Mouse (Mus musculus) heart, embryonic 10.5 days (tissue): ENCODE results near the gene Kctd5. TPM values are rescaled to one million over a fixed set of nuclear protein-coding genes. Genes with fewer than 3 reads are reported as not detected.

Experiments
- DNase-seq: peaks from one replicate; pipeline ENCODE4 v3.0.0-alpha.2; 2017; ENCODE audit warnings: low spot score
- H3K27ac ChIP-seq: fragments of 300-500 bp; sonication (generic); 2 replicates; pipeline ENCODE4 v1.5.1; 2016; ENCODE audit warnings: mild to moderate bottlenecking
- H3K27me3 ChIP-seq: fragments of 300-500 bp; sonication (generic); 2 replicates; pipeline ENCODE4 v1.6.1; 2016; ENCODE audit warnings: mild to moderate bottlenecking; ENCODE audit not compliant: poor library complexity, insufficient read depth, severe bottlenecking
- H3K36me3 ChIP-seq: fragments of 300-500 bp; sonication (generic); 2 replicates; pipeline ENCODE4 v1.6.1; 2016; ENCODE audit warnings: mild to moderate bottlenecking, moderate library complexity
- H3K4me1 ChIP-seq: fragments of 300-500 bp; sonication (generic); 2 replicates; pipeline ENCODE4 v1.6.1; 2016; ENCODE audit warnings: mild to moderate bottlenecking
- H3K4me3 ChIP-seq: fragments of 300-500 bp; sonication (generic); 2 replicates; pipeline ENCODE4 v1.5.1; 2016; ENCODE audit warnings: mild to moderate bottlenecking, moderate library complexity
- H3K9me3 ChIP-seq: fragments of 300-500 bp; sonication (generic); 2 replicates; pipeline ENCODE4 v1.6.1; 2016; ENCODE audit warnings: mild to moderate bottlenecking, moderate library complexity
- WGBS: fragments of 180-500 bp; shearing (Covaris S2); methylation state at CpG from one replicate; pipeline ENCODE4 v1.1.7; 2016; 5-methylcytosine and 5-hydroxymethylcytosine counted together
- polyA plus RNA-seq: library from polyadenylated mRNA; unstranded; fragments of >200 nt; fragmentation: Nextera tagmentation; extraction: Ambion mirVana; gene quantifications from 2 replicates; pipeline ENCODE4 v1.2.1, GENCODE M21; 2016

Gene Kctd5
- polyA plus RNA-seq, 1 experiment from 2014 or later: 71.8 TPM

GRCm38 (mm10) chr17:24062459-24063155, 10.7 kb downstream of the Kctd5 start:
- no peak overlapping the region for H3K4me3 ChIP-seq
- DNase-seq: no peak
- no peaks in the 10 kb centered on the region for H3K9me3 ChIP-seq
- H3K4me1 ChIP-seq: 0 out of 2 replicates have a peak, but pooled peaks cover 7% of the 10 kb centered on the region
- H3K36me3 ChIP-seq: peaks cover 75% of the 10 kb centered on the region
- 71% methylated on average over 4 of the region's 4 CpGs for WGBS
- H3K27me3 ChIP-seq: no peaks in the 10 kb centered on the region
- H3K27ac ChIP-seq: no peak overlapping the region

- no peak for DNase-seq
- no peak overlapping the region for H3K4me3 ChIP-seq
- H3K27ac ChIP-seq: no peak overlapping the region
- H3K4me1 ChIP-seq: 0 out of 2 replicates have a peak, but pooled peaks cover 5% of the 10 kb centered on the region
- H3K36me3 ChIP-seq: peaks cover 91% of the 10 kb centered on the region
- H3K27me3 ChIP-seq: no peaks in the 10 kb centered on the region
- 90% methylated on average over 5 of the region's 5 CpGs for WGBS
- H3K9me3 ChIP-seq: no peaks in the 10 kb centered on the region
Observed at GRCm38 (mm10) chr17:24057730-24058245, 15.5 kb downstream of the Kctd5 start.

- WGBS: 92% methylated on average over 14 of the region's 14 CpGs
- Histone ChIP-seq H3K27me3 (no peaks in the 10 kb centered on the region), H3K4me1 (no peaks in the 10 kb centered on the region), H3K9me3 (no peaks in the 10 kb centered on the region), H3K36me3 (peaks cover 93% of the 10 kb centered on the region), H3K4me3 (no peak overlapping the region), H3K27ac (no peak overlapping the region)
- no peak for DNase-seq
Observed at GRCm38 (mm10) chr17:24056636-24057625, 16.4 kb downstream of the Kctd5 start.

- no peak overlapping the region for H3K27ac ChIP-seq
- H3K4me3 ChIP-seq: no peak overlapping the region
- no peaks in the 10 kb centered on the region for H3K9me3 ChIP-seq
- H3K36me3 ChIP-seq: peaks cover 72% of the 10 kb centered on the region
- no peaks in the 10 kb centered on the region for H3K27me3 ChIP-seq
- no peaks in the 10 kb centered on the region for H3K4me1 ChIP-seq
- 92% methylated on average over 8 of the region's 8 CpGs for WGBS
- DNase-seq: no peak
Observed at GRCm38 (mm10) chr17:24049008-24049407, 24.3 kb downstream of the Kctd5 start.

GRCm38 (mm10) chr17:24048053-24048452, 25.2 kb downstream of the Kctd5 start:
- Histone ChIP-seq H3K4me1 (no peaks in the 10 kb centered on the region), H3K9me3 (no peaks in the 10 kb centered on the region), H3K27me3 (no peaks in the 10 kb centered on the region), H3K36me3 (peaks cover 63% of the 10 kb centered on the region), H3K27ac (no peak overlapping the region), H3K4me3 (no peak overlapping the region)
- WGBS: 91% methylated on average over 5 of the region's 5 CpGs
- DNase-seq: no peak

GRCm38 (mm10) chr17:24046026-24046425, 27.3 kb downstream of the Kctd5 start:
- no peak overlapping the region for H3K27ac ChIP-seq
- no peaks in the 10 kb centered on the region for H3K27me3 ChIP-seq
- DNase-seq: no peak
- no peaks in the 10 kb centered on the region for H3K9me3 ChIP-seq
- H3K4me1 ChIP-seq: no peaks in the 10 kb centered on the region
- WGBS: 32% methylated on average over 5 of the region's 5 CpGs
- no peak overlapping the region for H3K4me3 ChIP-seq
- peaks cover 45% of the 10 kb centered on the region for H3K36me3 ChIP-seq

GRCm38 (mm10) chr17:24045608-24046007, 27.7 kb downstream of the Kctd5 start:
- no peak overlapping the region for H3K27ac ChIP-seq
- H3K36me3 ChIP-seq: peaks cover 41% of the 10 kb centered on the region
- H3K9me3 ChIP-seq: no peaks in the 10 kb centered on the region
- H3K4me3 ChIP-seq: no peak overlapping the region
- H3K4me1 ChIP-seq: no peaks in the 10 kb centered on the region
- WGBS: 72% methylated on average over 10 of the region's 10 CpGs
- no peaks in the 10 kb centered on the region for H3K27me3 ChIP-seq
- no peak for DNase-seq

GRCm38 (mm10) chr17:24044482-24044881, 28.8 kb downstream of the Kctd5 start:
- Histone ChIP-seq H3K4me1 (no peaks in the 10 kb centered on the region), H3K4me3 (no peak overlapping the region), H3K36me3 (peaks cover 31% of the 10 kb centered on the region), H3K27me3 (no peaks in the 10 kb centered on the region), H3K27ac (no peak overlapping the region), H3K9me3 (0 out of 2 replicates have a peak, but pooled peaks cover 3% of the 10 kb centered on the region)
- 70% methylated on average over 5 of the region's 5 CpGs for WGBS
- DNase-seq: no peak

GRCm38 (mm10) chr17:24037844-24038243, 35.4 kb downstream of the Kctd5 start, which contains the start of gene Prss27:
Gene Prss27 (plus strand): TSS chr17:24038144.
- H3K27me3 ChIP-seq: no peaks in the 10 kb centered on the region
- 66% methylated on average over 4 of the region's 4 CpGs for WGBS
- H3K9me3 ChIP-seq: 0 out of 2 replicates have a peak, but pooled peaks cover 3% of the 10 kb centered on the region
- no peaks in the 10 kb centered on the region for H3K36me3 ChIP-seq
- H3K4me1 ChIP-seq: peaks cover 9% of the 10 kb centered on the region; the same call in 1 of the 2 replicates
- DNase-seq: no peak
- H3K27ac ChIP-seq: peak within 1 kb of the TSS; percentile 4; the same call in 1 of the 2 replicates
- H3K4me3 ChIP-seq: no peak within 1 kb of the TSS

- Histone ChIP-seq H3K4me3 (no peak overlapping the region), H3K4me1 (peaks cover 9% of the 10 kb centered on the region; the same call in 1 of the 2 replicates), H3K27ac (no peak overlapping the region), H3K36me3 (no peaks in the 10 kb centered on the region), H3K27me3 (no peaks in the 10 kb centered on the region), H3K9me3 (0 out of 2 replicates have a peak, but pooled peaks cover 3% of the 10 kb centered on the region)
- DNase-seq: no peak
- WGBS: 80% methylated on average over 13 of the region's 13 CpGs
Observed at GRCm38 (mm10) chr17:24037360-24037759, 35.9 kb downstream of the Kctd5 start.

- Histone ChIP-seq H3K4me1 (peaks cover 9% of the 10 kb centered on the region; the same call in 1 of the 2 replicates), H3K36me3 (no peaks in the 10 kb centered on the region), H3K27me3 (no peaks in the 10 kb centered on the region), H3K27ac (no peak overlapping the region), H3K9me3 (0 out of 2 replicates have a peak, but pooled peaks cover 3% of the 10 kb centered on the region), H3K4me3 (no peak overlapping the region)
- no peak for DNase-seq
- WGBS: 76% methylated on average over 6 of the region's 6 CpGs
Observed at GRCm38 (mm10) chr17:24036954-24037353, 36.3 kb downstream of the Kctd5 start.

GRCm38 (mm10) chr17:24035087-24035486, 38.2 kb downstream of the Kctd5 start:
- Histone ChIP-seq H3K27me3 (no peaks in the 10 kb centered on the region), H3K27ac (peak overlapping the region; percentile 75), H3K4me1 (peaks cover 9% of the 10 kb centered on the region; the same call in 1 of the 2 replicates), H3K4me3 (no peak overlapping the region), H3K36me3 (no peaks in the 10 kb centered on the region), H3K9me3 (0 out of 2 replicates have a peak, but pooled peaks cover 2% of the 10 kb centered on the region)
- DNase-seq: no peak
- 37% methylated on average over 7 of the region's 7 CpGs for WGBS
